Mouse (Mus musculus): Measurements from ENCODE around the gene Pdzrn4. TPM values are rescaled to one million over a fixed set of nuclear protein-coding genes. Genes with fewer than 3 reads are reported as not detected.
A peak's percentile ranks its signal among the peaks of the same experiment; 100 is the strongest.

Gene Pdzrn4
- total RNA-seq, 2 experiments from 2014 or later, result 0.39 to 0.64 TPM

GRCm38 (mm10) chr15:92613228-92613627 is 216.5 kb downstream of the Pdzrn4 start:
- no peak for TF ChIP-seq CTCF (IDR thresholded peaks at IDR 0.05)
- Histone ChIP-seq H3K27ac (no peak overlapping the region), H3K4me3 (no peak overlapping the region)
- intact Hi-C loops (cut with DNase I), result no loop called here
- no peak for DNase-seq

- no peak for TF ChIP-seq CTCF (IDR thresholded peaks at IDR 0.05)
- intact Hi-C loops (cut with DNase I), result no loop called here
- H3K4me3 ChIP-seq, result no peak overlapping the region
- no peak for DNase-seq
- no peak overlapping the region for H3K27ac ChIP-seq
These were observed 225.1 kb downstream of the Pdzrn4 start for GRCm38 (mm10) chr15:92621731-92622234.

- no peak for TF ChIP-seq CTCF (IDR thresholded peaks at IDR 0.05)
- intact Hi-C loops (cut with DNase I), result no loop called here
- Histone ChIP-seq H3K27ac (no peak overlapping the region), H3K4me3 (no peak overlapping the region)
- no peak for DNase-seq
These were observed 225.6 kb downstream of the Pdzrn4 start for GRCm38 (mm10) chr15:92622323-92622722.

- intact Hi-C loops (cut with DNase I), result no loop called here
- H3K27ac ChIP-seq, result no peak overlapping the region
- H3K4me3 ChIP-seq, result no peak overlapping the region
- no peak for TF ChIP-seq CTCF (IDR thresholded peaks at IDR 0.05)
- DNase-seq, result no peak
These were observed 232.5 kb downstream of the Pdzrn4 start for GRCm38 (mm10) chr15:92629172-92629571.

GRCm38 (mm10) chr15:92634044-92634610 is 237.4 kb downstream of the Pdzrn4 start:
- no peak overlapping the region for H3K27ac ChIP-seq
- no peak for TF ChIP-seq CTCF (IDR thresholded peaks at IDR 0.05)
- intact Hi-C loops (cut with DNase I), result no loop called here
- DNase-seq, result no peak
- H3K4me3 ChIP-seq, result peak overlapping the region; percentile 34

GRCm38 (mm10) chr15:92640212-92641082 is 243.8 kb downstream of the Pdzrn4 start:
- Histone ChIP-seq H3K4me3 (no peak overlapping the region), H3K27ac (no peak overlapping the region)
- intact Hi-C loops (cut with DNase I), result no loop called here
- peak; percentile 20 for DNase-seq
- TF ChIP-seq CTCF (IDR thresholded peaks at IDR 0.05), result no peak

GRCm38 (mm10) chr15:92671279-92672051 is 274.8 kb downstream of the Pdzrn4 start:
- no peak for DNase-seq
- intact Hi-C loops (cut with DNase I), result no loop called here
- Histone ChIP-seq H3K27ac (no peak overlapping the region), H3K4me3 (no peak overlapping the region)
- no peak for TF ChIP-seq CTCF (IDR thresholded peaks at IDR 0.05)

- Histone ChIP-seq H3K27ac (no peak overlapping the region), H3K4me3 (no peak overlapping the region)
- no peak for DNase-seq
- no peak for TF ChIP-seq CTCF (IDR thresholded peaks at IDR 0.05)
- intact Hi-C loops (cut with DNase I), result no loop called here
These were observed 279.4 kb downstream of the Pdzrn4 start for GRCm38 (mm10) chr15:92676096-92676495.

- DNase-seq, result no peak
- no peak for TF ChIP-seq CTCF (IDR thresholded peaks at IDR 0.05)
- no peak overlapping the region for H3K4me3 ChIP-seq
- intact Hi-C loops (cut with DNase I), result no loop called here
- no peak overlapping the region for H3K27ac ChIP-seq
These were observed 281.7 kb downstream of the Pdzrn4 start for GRCm38 (mm10) chr15:92678377-92678776.

- TF ChIP-seq CTCF (IDR thresholded peaks at IDR 0.05), result no peak
- no peak overlapping the region for H3K27ac ChIP-seq
- intact Hi-C loops (cut with DNase I), result no loop called here
- no peak for DNase-seq
- no peak overlapping the region for H3K4me3 ChIP-seq
These were observed 282.9 kb downstream of the Pdzrn4 start for GRCm38 (mm10) chr15:92679541-92679940.

- no peak for TF ChIP-seq CTCF (IDR thresholded peaks at IDR 0.05)
- no peak for DNase-seq
- no peak overlapping the region for H3K27ac ChIP-seq
- H3K4me3 ChIP-seq, result no peak overlapping the region
- intact Hi-C loops (cut with DNase I), result no loop called here
These were observed 299.7 kb downstream of the Pdzrn4 start for GRCm38 (mm10) chr15:92696276-92696956.

- intact Hi-C loops (cut with DNase I), result no loop called here
- TF ChIP-seq CTCF (IDR thresholded peaks at IDR 0.05), result no peak
- Histone ChIP-seq H3K27ac (no peak overlapping the region), H3K4me3 (no peak overlapping the region)
- no peak for DNase-seq
These were observed 307.5 kb downstream of the Pdzrn4 start for GRCm38 (mm10) chr15:92704146-92704545.

Measured in gastrocnemius, adult 2 months (tissue).